Mouse (Mus musculus): ENCODE data around the gene Hist1h2aa. TPM values are rescaled to one million over a fixed set of nuclear protein-coding genes. Genes with fewer than 3 reads are reported as not detected.

Hist1h2aa gene
- polyA plus RNA-seq (2015; fragmentation: Nextera tagmentation; extraction: Ambion mirVana): not detected in 2 replicates

DNA sequence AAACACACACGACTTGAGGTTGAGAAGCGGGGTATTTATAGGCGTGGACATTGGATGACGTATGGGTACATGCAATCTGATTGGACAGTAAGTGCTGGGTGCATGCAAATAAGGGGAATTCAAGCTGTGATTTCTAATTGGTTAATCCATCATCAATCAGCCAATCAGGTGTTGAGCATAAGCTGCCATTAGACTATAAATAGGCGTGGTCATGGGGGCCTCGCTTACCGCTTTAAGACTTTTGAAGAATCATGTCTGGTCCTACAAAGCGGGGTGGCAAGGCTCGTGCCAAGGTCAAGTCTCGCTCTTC, at the start of gene Hist1h2aa:
Gene Hist1h2aa, plus strand, starts transcription at position 252 of the 310 bp plus-strand sequence.
- Histone ChIP-seq H3K4me2 (ENCODE audit: low read depth, low read length) (no peak within 1 kb of the TSS), H3K9me3 (ENCODE audit: control insufficient read depth, low read length) (no peaks in the 10 kb centered on the region), H3K4me1 (ENCODE audit: control insufficient read depth, insufficient read depth, low read length) (no peaks in the 10 kb centered on the region), H3K36me3 (ENCODE audit: control insufficient read depth, insufficient read depth, low read length) (no peaks in the 10 kb centered on the region), H3K27ac (ENCODE audit: low read length) (no peak within 1 kb of the TSS), H3K27me3 (replicated peaks; ENCODE audit: control insufficient read depth, insufficient read depth, low read length) (no peaks in the 10 kb centered on the region), H3K9ac (ENCODE audit: low read depth, low read length) (no peak within 1 kb of the TSS), H3K4me3 (ENCODE audit: low read length) (no peak within 1 kb of the TSS)
- ATAC-seq: no peak
- 92% methylated on average over 10 of the region's 10 CpGs for WGBS

DNA sequence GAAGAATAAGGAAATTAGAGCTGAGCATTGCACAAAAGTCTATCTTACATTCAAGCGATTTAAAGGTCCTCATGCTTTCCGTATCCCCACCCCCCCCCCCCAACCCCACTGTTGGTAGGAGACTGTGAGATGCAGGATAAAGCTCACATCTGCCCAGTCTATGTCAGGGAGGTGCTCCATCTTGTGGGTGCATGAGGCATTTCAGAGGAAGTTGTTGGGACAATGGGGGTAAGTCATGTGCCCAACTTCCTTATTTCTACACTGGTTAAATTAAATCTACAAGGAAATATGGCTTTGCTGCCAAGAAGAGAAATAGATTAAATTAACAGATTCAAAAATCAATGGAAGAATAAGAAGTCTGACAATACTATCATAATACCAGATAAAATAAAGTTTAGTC, 48.7 kb upstream of the Hist1h2aa start:
- Histone ChIP-seq H3K4me2 (ENCODE audit: low read depth, low read length) (no peak overlapping the region), H3K27ac (ENCODE audit: low read length) (no peak overlapping the region), H3K4me1 (ENCODE audit: control insufficient read depth, insufficient read depth, low read length) (no peaks in the 10 kb centered on the region), H3K4me3 (ENCODE audit: low read length) (no peak overlapping the region), H3K27me3 (replicated peaks; ENCODE audit: control insufficient read depth, insufficient read depth, low read length) (no peaks in the 10 kb centered on the region), H3K9ac (ENCODE audit: low read depth, low read length) (no peak overlapping the region), H3K9me3 (ENCODE audit: control insufficient read depth, low read length) (no peaks in the 10 kb centered on the region), H3K36me3 (ENCODE audit: control insufficient read depth, insufficient read depth, low read length) (no peaks in the 10 kb centered on the region)
- 26% methylated on average over 2 of the region's 2 CpGs for WGBS
- ATAC-seq: no peak

DNA sequence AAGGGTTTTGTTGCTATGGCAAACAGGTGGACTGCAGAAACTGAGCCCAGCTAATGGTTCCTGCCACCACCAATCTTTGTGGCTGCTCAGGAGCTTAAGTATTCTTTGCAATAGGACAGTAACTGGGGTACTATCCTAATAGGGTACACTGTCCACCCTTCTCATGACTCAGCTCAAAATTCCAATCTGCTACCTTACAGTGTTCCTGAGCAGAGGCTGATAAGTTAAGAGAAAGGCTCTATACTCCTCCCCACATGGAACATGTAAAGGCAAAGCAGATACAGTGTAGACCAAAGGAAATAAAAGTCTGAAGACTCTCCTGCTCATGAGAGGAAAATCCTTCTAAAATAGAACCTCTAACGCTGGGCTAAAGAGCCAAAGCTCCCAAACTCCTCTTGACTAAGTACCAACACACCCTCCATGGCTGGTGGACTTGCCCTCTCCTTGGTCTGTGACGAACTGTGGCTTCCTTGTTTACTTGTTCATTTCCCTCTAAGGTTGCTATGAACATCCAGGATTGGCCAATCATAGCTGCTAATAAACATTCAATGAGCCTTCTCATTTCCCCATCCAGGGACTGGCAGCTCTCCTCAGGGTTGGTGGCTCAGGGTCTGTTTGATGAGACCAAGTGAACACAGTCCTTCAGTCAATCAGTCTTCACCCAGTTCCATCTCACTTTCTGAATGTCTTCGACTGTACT, 47.1 kb upstream of the Hist1h2aa start:
- Histone ChIP-seq H3K36me3 (ENCODE audit: control insufficient read depth, insufficient read depth, low read length) (no peaks in the 10 kb centered on the region), H3K27me3 (replicated peaks; ENCODE audit: control insufficient read depth, insufficient read depth, low read length) (no peaks in the 10 kb centered on the region), H3K4me3 (ENCODE audit: low read length) (no peak overlapping the region), H3K27ac (ENCODE audit: low read length) (no peak overlapping the region), H3K9me3 (ENCODE audit: control insufficient read depth, low read length) (no peaks in the 10 kb centered on the region), H3K9ac (ENCODE audit: low read depth, low read length) (no peak overlapping the region), H3K4me2 (ENCODE audit: low read depth, low read length) (no peak overlapping the region), H3K4me1 (ENCODE audit: control insufficient read depth, insufficient read depth, low read length) (no peaks in the 10 kb centered on the region)
- no peak for ATAC-seq
- 82% methylated on average over 3 of the region's 3 CpGs for WGBS

DNA sequence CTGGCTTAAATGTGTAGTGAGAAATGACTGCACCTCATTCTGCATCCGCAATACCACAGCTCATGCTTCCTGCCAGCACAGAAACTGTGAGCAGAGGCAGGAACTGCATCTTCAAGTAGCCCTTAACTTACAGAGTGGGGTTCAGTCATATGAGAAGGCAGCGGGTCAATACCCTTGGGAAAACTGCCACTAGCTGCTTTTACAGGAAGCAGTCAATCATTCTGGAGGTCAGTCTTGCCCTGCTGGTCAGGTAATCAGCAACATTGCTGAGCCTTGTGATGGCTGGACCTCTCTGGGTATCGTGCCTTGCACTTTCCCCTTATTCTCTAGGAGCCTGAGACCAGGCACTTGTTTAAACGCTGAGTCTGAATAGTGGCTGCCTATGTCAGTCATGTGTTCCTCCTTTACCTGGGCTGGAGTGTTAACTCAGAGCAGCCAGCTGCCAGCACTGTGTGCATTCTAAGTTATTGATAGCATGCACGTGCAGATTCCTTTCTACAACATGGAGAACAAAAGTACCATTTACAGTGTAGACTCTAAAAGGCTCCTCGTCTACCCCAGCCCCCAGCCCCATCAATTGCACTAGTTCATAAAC, 45.2 kb upstream of the Hist1h2aa start:
- Histone ChIP-seq H3K4me1 (ENCODE audit: control insufficient read depth, insufficient read depth, low read length) (no peaks in the 10 kb centered on the region), H3K4me3 (ENCODE audit: low read length) (no peak overlapping the region), H3K9ac (ENCODE audit: low read depth, low read length) (no peak overlapping the region), H3K9me3 (ENCODE audit: control insufficient read depth, low read length) (no peaks in the 10 kb centered on the region), H3K27me3 (replicated peaks; ENCODE audit: control insufficient read depth, insufficient read depth, low read length) (no peaks in the 10 kb centered on the region), H3K27ac (ENCODE audit: low read length) (no peak overlapping the region), H3K36me3 (ENCODE audit: control insufficient read depth, insufficient read depth, low read length) (no peaks in the 10 kb centered on the region), H3K4me2 (ENCODE audit: low read depth, low read length) (no peak overlapping the region)
- no peak for ATAC-seq
- 58% methylated on average over 6 of the region's 6 CpGs for WGBS

DNA sequence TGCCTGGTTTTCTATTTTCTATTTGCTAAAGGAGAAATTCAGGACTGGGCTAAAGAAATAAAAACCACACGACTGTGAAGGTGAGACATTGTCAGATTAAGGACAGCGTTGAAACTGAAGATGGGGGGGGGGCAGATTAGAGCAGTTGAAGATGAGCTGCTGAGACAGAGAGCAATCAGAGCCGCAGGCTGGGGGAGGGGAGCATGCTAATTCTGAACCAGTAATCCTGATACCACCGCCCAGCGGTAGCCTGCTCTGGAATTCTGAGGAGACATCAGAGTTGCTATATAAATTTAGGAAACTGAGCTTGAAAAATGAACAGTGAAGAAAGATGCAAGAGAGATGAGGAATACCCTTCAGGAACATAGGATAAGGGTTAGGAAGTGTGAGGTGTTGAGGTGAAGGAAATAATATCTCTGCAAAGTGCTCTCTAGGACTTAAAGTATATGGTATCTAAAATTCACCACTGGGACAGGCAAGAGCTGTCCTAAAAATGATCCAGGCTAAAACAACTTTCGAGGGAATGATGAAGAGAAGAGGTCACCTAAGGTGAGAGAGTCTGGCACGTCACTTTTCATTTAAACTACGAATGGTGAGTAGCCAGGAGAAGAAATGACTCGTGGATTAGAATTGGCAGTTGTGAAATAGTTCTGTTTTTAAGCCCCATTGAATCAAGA, 41.5 kb upstream of the Hist1h2aa start:
- no peaks in the 10 kb centered on the region for H3K4me1 ChIP-seq (ENCODE audit: control insufficient read depth, insufficient read depth, low read length)
- no peak overlapping the region for H3K27ac ChIP-seq (ENCODE audit: low read length)
- H3K4me3 ChIP-seq (ENCODE audit: low read length): no peak overlapping the region
- no peaks in the 10 kb centered on the region for H3K9me3 ChIP-seq (ENCODE audit: control insufficient read depth, low read length)
- H3K4me2 ChIP-seq (ENCODE audit: low read depth, low read length): no peak overlapping the region
- no peaks in the 10 kb centered on the region for H3K36me3 ChIP-seq (ENCODE audit: control insufficient read depth, insufficient read depth, low read length)
- 43% methylated on average over 9 of the region's 9 CpGs for WGBS
- no peak overlapping the region for H3K9ac ChIP-seq (ENCODE audit: low read depth, low read length)
- H3K27me3 ChIP-seq (replicated peaks; ENCODE audit: control insufficient read depth, insufficient read depth, low read length): no peaks in the 10 kb centered on the region
- no peak for ATAC-seq

DNA sequence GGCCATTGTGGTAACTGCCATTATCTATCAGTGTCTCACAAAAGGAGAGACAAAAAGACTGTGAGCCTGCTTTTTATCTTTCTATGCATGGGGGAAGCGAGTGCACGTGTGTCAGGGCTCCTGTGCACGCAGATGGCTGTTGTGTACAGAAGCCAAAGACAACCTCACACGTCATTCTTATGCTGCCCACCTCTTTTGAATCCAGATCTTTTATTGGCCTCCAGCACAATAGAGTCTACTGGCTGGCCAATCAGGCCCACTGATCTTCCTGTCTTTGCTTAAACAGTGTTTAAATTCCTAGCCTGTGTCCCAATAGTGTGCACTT, 41.0 kb upstream of the Hist1h2aa start:
- no peak overlapping the region for H3K4me2 ChIP-seq (ENCODE audit: low read depth, low read length)
- H3K27me3 ChIP-seq (replicated peaks; ENCODE audit: control insufficient read depth, insufficient read depth, low read length): no peaks in the 10 kb centered on the region
- H3K4me1 ChIP-seq (ENCODE audit: control insufficient read depth, insufficient read depth, low read length): no peaks in the 10 kb centered on the region
- WGBS: 54% methylated on average over 4 of the region's 4 CpGs
- no peak overlapping the region for H3K9ac ChIP-seq (ENCODE audit: low read depth, low read length)
- no peak for ATAC-seq
- no peaks in the 10 kb centered on the region for H3K36me3 ChIP-seq (ENCODE audit: control insufficient read depth, insufficient read depth, low read length)
- no peak overlapping the region for H3K4me3 ChIP-seq (ENCODE audit: low read length)
- no peak overlapping the region for H3K27ac ChIP-seq (ENCODE audit: low read length)
- H3K9me3 ChIP-seq (ENCODE audit: control insufficient read depth, low read length): no peaks in the 10 kb centered on the region

DNA sequence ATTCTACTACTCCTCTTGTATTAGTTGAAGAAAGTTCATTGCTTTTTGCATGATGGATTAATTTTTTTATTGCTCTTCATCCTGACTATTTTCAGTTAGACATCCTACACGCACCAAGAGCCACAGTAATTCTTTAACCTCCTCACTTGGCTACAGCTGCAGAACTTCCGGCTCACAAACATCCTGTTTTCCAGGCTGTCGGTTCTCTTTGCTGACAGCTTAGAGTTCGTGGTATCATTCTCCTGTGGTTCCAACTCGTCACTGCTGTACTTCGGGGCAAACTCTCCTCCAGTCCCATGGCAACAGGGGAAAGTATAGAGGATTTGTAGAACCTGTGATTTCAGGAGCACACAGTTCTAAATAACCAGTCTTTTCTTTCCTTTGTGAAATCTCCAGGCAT, 36.0 kb upstream of the Hist1h2aa start:
- Histone ChIP-seq H3K27ac (ENCODE audit: low read length) (no peak overlapping the region), H3K9ac (ENCODE audit: low read depth, low read length) (no peak overlapping the region), H3K4me2 (ENCODE audit: low read depth, low read length) (no peak overlapping the region), H3K4me1 (ENCODE audit: control insufficient read depth, insufficient read depth, low read length) (no peaks in the 10 kb centered on the region), H3K36me3 (ENCODE audit: control insufficient read depth, insufficient read depth, low read length) (no peaks in the 10 kb centered on the region), H3K4me3 (ENCODE audit: low read length) (no peak overlapping the region), H3K27me3 (replicated peaks; ENCODE audit: control insufficient read depth, insufficient read depth, low read length) (no peaks in the 10 kb centered on the region), H3K9me3 (ENCODE audit: control insufficient read depth, low read length) (no peaks in the 10 kb centered on the region)
- no peak for ATAC-seq
- WGBS: 49% methylated on average over 6 of the region's 6 CpGs

DNA sequence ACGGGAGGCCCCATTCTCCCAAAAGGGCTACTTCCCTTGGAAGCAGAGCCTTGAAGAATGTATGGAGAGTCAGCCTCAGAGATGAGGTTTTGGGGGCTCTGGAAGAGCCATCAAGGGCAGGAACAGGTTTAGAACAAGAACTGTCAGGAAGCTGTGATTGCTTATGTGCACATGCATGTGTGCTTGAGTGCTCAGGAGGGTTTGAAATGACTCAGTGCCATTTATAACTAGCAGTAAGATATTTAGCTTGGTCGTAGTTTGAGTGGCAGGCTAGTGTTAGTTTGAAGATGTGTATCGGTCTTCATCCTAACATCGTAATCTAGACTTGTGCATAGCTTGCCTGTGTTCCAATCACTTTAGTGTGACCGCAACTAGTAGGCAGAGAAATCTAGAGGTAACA, 27.4 kb upstream of the Hist1h2aa start:
- ATAC-seq: no peak
- Histone ChIP-seq H3K4me1 (ENCODE audit: control insufficient read depth, insufficient read depth, low read length) (no peaks in the 10 kb centered on the region), H3K4me2 (ENCODE audit: low read depth, low read length) (no peak overlapping the region), H3K4me3 (ENCODE audit: low read length) (no peak overlapping the region), H3K9me3 (ENCODE audit: control insufficient read depth, low read length) (no peaks in the 10 kb centered on the region), H3K27ac (ENCODE audit: low read length) (no peak overlapping the region), H3K9ac (ENCODE audit: low read depth, low read length) (no peak overlapping the region), H3K27me3 (replicated peaks; ENCODE audit: control insufficient read depth, insufficient read depth, low read length) (no peaks in the 10 kb centered on the region), H3K36me3 (ENCODE audit: control insufficient read depth, insufficient read depth, low read length) (no peaks in the 10 kb centered on the region)
- WGBS: 94% methylated on average over 5 of the region's 5 CpGs

DNA sequence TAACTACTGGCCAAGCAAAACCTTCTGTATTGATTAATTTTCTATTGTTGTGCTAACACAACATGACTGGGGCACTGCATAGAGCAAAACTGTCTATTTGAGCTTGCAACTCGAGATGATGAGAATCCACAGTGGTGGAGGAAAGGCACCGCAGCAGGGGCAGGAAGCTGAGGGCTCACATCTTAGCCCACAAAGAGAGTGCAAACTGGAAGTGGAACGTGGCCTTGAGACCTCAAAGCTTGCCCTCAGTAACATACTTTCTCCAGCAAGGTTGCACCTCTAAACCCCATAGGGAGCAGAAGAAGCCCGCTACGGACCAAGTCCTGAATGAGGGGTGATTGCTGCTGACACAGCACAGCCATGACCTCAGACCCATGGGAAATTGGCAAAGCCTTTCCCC, 24.1 kb upstream of the Hist1h2aa start:
- no peak overlapping the region for H3K9ac ChIP-seq (ENCODE audit: low read depth, low read length)
- no peak overlapping the region for H3K27ac ChIP-seq (ENCODE audit: low read length)
- H3K4me2 ChIP-seq (ENCODE audit: low read depth, low read length): no peak overlapping the region
- no peaks in the 10 kb centered on the region for H3K9me3 ChIP-seq (ENCODE audit: control insufficient read depth, low read length)
- H3K27me3 ChIP-seq (replicated peaks; ENCODE audit: control insufficient read depth, insufficient read depth, low read length): no peaks in the 10 kb centered on the region
- peaks cover 9% of the 10 kb centered on the region for H3K4me1 ChIP-seq (ENCODE audit: control insufficient read depth, insufficient read depth, low read length)
- WGBS: 74% methylated on average over 5 of the region's 5 CpGs
- ATAC-seq: no peak
- no peaks in the 10 kb centered on the region for H3K36me3 ChIP-seq (ENCODE audit: control insufficient read depth, insufficient read depth, low read length)
- H3K4me3 ChIP-seq (ENCODE audit: low read length): no peak overlapping the region
